Mouse (Mus musculus): ENCODE results near the gene Tmigd3.

The Tmigd3 gene

DNA sequence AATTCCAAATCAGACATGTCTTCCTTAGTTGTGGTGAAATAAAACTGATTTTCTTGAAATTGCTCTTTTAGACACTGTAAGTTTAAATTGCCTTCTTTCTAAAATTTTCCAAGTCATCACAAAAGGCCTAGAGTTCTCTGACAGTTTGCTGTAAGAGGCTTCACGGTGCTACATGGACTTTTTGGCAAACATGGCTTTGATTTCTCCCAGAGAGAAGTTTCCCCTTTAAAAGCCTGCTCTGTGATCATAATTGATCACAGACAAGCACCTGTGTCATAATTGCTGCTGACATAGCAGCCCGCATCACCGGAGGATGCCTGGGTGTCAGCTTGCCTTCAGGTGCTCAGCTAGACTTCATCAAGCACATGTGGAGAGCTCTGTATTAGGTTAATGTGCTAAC is at the start of gene Tmigd3, which contains the start of gene Adora3:
Gene Tmigd3, plus strand, starts transcription at position 346 of the 400 bp plus-strand sequence.
Gene Adora3, plus strand, starts transcription at position 301 of the 400 bp plus-strand sequence.
- no peak for DNase-seq

DNA sequence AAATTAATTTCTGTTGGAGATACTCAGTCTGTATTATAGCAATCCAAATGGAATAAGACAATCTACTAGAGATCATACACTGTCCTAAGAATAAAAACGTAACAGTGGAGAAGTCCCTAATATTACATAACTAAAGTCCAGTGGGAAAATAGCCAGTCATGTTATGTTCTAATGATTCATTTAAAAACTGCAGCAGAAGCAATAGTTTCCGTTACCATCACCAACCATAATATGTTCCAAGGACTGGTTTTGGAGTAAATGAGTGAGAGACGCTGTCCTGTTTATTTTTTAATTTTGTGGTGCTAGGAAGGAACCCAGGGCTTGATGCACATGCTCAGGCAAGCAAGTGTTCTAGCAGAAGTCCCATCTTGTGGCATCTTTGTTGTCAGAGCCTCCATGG is 49.2 kb upstream of the Tmigd3 start:
- DNase-seq: no peak

DNA sequence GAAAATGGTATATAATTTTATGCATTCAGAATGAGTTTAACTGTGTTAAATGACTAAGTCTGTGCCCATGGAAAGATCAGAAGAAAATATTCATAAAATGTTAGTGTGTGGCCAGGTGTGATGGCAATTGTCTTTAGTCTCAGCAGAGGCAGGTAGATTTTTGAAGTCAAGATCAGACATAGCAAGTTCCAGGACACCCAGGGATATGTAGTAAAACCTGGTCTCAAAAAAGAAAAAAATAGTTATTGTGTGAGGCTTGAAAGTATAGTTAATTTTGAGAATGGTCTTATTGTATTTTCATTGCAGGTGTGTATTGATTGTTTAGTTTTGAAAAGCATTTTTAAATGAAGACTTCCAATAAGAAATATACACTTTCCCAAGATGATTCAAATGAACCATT is 47.1 kb upstream of the Tmigd3 start:
- no peak for DNase-seq

DNA sequence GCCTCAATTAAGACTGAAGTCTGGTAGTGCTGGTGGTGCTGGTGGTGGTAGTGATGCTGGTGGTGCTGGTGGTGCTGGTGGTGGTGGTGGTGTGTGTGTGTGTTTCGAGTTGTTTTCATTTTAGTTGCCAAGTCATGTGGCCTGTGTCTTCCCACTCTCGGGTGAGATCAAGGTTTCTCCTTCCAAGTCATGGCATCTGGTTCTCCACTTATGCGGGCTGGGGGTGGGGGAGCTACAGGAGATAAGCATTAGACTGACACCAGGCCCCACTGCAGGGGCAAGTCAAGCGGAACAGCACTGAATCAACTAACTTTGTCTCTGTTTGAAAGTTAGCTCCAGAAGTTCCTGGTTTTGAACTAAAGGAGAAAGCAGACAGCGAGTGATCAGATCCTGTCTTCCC is 46.6 kb upstream of the Tmigd3 start:
- no peak for DNase-seq

DNA sequence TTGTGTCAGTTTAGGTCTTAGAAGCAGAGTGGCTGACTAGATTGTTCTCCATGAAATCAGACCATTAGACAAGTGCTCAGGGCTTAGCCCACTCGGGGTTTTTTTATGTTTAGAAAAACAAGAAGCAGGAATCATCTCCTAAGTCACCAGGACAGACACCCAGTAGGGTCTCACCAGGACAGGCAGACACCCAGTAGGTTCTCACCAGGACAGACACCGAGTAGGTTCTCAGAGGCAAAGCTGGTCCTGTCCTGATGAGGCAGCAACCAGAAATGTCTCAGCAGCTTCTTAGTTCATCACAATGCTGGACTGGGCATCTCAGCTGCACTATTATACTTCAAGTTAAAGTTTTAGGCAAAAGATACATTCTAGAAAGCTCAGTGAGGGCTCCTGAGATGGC is 46.0 kb upstream of the Tmigd3 start:
- no peak for DNase-seq

DNA sequence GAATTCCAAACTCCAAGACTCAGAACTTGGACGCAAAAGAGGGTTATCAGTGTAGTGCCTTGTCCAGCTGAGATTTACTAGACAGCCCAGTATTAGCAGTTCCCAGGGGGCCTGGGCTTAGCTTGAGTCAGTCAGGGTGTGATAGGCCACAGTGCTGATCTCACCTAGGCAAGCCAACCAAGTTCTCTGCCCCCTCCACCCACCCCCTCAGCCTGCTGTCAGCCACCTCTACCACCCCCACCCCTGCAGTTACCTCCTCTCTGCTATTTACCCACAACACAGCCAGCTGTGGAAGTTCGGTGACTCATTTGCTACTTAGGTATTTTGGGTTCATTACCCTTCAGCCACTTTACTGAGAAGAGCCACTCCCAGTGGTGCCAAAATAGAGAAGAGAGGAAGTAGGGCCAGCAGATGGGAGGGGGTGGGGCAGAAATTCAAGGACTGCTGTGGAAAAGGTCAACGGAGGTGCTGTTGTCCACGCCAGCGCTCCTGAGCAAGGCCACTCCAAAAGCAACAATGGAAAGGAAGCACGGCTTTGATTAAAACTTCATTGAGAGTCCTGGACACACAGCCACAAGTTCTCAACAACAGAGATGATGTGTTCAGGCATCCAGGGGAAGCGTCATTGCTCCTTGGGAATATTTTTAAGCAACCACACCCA is 45.1 kb upstream of the Tmigd3 start:
- no peak for DNase-seq

DNA sequence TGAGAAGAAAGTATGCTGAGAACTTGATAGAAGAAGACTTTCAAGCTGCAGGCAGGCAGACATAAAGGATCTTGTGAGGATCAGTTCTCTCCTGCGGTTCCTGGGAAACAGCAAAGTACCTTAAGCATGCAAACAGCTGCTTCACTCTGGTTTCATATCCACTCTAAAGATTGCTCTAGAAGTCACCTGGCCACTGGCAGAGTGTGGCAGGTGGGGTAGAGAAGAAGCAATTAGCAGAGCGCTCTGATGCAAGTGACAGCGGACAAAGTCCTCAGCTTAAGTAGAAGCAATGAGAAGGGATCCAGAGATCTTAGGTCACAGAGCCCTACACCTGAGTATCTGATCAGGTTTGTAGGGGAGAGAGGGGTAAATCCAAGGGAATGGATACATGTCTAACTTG is 39.1 kb upstream of the Tmigd3 start:
- no peak for DNase-seq

DNA sequence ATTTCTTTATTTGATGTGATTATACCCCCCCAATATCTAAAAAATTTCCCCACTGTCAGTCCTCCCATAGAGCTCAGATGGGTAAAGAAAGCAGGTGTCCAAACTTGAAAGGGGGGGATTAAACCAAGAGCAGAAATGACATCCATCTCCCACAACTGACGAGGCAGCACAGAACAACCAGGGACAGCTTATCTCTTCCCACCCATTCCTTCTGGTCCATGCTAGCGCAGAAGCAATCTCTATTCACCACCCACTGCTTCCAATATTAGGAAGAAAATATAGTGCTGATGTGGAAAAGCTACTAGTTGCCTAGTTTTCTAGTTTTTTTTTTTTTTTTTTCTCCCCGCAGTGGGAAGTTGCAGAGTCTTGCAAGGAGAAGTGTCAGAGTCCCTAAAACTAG is 34.8 kb upstream of the Tmigd3 start:
- no peak for DNase-seq

DNA sequence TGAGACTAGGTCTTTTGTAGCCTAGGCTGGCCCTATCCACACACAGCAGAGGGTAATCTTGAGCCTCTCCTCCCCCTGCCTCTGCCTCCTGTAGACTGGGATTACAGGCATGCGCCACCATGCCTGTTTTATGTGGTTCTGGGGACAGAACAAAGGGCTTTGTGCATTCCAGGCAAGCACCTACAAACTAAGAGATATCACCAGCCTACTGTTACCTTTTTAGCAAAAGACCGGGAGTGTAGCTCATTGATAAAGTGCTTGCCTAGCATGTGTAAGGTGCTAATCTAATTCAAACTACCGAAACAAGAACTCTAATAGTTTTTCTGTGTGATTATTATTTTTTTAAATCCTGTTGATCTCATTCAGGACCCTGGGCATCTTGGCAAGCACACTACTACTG is 33.8 kb upstream of the Tmigd3 start:
- DNase-seq: no peak

DNA sequence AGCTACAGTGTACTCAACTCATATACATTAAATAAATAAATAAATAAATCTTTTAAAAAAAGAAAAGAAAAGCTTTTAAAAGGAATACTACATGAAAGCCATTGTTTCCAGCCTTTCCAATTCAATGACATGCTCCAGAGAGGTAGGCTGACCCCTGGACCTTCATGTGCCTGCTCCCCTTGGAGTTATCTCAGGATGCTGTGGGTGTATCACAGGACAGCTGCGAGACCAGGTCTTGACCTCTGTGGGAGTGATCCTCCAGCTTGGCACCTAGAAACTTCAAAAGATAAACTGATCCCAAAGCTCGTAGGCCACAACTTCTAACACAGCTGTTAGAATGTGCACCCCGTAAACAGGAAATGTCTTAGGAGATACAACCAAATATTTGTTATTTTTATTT is 32.0 kb upstream of the Tmigd3 start:
- no peak for DNase-seq

DNA sequence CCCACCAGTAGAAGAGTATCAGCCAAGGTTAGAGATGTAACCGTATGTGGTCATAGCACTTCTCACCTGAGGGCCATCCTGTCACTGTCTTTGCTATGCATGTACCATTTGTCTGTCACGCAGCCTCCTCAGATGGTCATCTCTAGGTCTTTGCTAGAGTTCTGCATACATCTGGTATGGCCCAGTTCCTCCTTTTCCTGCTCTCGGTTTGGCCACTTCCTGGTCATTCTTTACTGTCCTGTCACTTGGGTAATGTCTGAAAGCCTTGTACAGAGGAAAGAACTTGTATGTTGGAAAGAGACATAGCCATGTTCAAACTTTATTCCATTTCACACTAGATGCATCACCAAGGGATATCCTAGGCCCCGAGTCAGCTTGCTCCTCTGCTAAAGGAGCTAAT is 30.9 kb upstream of the Tmigd3 start:
- no peak for DNase-seq

DNA sequence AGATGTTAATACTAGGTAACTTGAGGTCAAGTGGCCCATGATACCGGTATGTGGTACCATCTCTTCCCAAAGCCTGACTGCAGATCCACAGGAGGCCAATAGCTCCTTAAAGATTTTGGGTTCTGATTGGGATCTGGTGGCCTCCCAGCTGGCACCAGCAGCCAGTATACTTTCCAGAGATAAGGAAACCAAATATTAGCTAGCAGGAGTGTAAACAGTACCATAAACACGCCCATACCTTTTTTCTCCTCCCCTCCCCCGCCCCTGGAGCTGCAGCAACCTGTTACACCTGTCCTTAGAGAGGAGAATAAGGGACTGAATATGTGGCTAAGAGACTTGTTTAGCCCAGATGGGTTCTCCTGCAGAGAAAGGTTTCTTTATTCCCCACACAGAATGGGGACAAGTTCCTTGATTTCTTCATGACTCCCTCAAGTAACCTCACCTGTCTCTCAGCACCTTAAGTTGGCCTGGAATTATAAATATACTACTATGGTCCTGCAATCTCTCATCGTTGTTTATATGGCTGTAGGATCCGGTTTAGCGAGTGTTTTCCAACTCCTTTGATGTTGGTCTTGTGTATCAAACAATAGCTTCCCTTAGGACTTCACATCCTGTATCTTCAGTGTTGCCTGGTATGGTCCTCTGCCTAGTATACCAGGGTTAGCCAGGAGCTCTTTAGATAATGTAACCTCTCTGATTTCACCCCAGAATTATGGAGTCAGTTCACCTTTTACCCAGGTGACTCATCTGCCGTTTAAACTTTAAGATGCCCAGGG is 24.2 kb upstream of the Tmigd3 start:
- no peak for DNase-seq

DNA sequence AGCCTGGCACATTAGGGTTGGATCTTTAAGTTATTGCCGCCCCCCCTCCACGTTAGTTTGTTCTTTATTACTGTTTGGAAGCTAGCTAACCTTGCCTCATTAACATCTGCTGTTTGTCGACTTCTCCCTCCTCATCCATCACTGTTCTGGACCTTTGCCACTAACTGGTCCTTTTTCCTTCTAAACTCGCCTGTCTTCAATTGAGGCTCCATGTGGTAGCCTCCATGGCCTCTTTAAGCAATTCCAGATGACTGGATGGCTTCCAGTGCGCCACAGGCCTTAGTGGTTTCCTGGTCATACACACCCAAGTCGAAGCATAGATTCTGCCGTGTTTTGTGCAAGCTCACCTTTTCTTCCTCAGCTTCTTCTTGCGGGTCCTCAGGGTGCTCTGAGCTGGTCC is 16.9 kb upstream of the Tmigd3 start:
- no peak for DNase-seq

DNA sequence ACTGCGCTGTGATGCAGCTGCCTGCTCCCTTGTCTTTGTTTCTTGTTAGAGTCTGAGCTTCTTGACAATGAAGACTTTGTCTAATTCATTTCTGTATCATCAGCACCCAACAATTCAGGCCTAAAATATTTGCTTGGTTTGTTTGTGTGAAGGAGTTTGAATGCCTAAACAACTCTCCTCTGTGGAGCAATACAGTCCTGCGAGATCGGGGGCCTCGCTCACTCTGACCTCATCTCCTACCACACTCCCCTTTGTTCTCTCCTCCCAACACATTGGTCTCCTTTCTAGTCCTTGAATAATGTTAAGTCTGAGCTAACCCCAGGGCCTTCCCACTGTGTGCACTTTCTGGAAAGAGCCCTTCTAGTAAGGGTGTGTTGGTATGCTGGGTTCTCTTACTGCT is 15.9 kb upstream of the Tmigd3 start:
- DNase-seq: no peak

DNA sequence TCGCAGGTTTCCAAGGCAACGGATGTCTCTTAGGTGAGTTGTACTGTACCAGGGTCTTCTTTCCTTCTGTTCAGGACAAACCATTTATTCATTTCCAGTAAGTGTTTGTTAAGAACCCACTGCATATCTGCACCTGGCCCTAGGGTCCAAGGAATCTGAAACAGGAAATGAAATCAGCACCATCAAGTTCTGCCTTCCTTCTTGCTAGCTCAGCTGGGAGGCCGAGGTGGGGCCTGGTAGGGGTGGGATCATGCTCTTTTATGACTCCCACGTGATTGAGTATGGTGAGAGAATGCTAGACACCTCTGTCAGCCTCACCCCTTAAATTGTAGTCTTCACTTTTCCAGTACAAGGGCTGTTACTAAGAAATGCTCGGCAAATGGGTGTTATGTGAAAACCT is 13.2 kb upstream of the Tmigd3 start:
- no peak for DNase-seq

DNA sequence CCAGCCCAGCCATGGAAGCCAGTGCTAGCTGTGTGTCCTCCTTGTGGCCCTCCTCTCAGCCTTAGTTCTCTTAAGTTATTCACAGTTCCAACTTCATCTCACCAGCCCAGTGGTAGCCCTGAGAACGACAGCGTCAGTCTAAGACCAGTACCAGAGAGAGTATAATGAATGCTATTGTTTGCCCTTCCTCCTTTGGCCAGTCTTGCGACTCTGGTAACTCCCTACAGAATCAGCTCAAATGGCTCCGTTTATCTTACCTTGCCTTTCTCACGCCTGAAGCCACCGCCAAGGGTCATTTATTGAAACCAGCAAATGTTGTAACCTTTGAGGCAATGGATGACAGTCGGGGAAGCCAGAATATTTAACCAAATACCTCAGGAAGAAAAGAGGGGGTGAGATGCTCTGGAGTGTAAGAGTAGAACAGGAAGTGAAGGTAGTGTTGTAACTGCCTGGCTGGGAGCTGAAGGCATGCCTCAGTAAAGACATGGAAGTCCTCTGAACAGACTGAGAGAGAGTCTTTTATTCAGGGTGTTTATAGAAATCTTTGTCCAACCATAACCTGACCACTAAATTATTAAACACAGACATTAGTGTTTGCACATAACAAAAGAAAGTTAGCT is 8.8 kb upstream of the Tmigd3 start:
- DNase-seq: no peak

DNA sequence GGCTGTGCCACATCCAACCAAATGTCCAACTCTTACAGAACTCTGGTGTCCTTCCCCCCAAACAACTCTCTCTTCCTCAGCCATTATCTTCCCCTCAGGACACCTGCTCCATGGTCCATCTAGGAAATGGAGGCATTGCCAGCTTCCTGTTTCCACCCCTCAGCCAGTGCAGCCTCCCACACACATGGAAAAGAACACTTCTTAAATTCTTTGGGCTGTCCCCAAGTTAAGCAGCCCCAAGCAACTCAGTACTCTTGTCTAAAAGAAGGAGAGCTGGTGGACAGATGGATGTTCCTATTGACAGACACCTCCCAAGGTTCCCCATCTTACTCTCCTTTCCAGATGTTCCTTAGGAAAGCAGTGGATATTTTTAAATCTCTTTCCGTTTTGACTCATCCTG is 6.6 kb upstream of the Tmigd3 start:
- no peak for DNase-seq

DNA sequence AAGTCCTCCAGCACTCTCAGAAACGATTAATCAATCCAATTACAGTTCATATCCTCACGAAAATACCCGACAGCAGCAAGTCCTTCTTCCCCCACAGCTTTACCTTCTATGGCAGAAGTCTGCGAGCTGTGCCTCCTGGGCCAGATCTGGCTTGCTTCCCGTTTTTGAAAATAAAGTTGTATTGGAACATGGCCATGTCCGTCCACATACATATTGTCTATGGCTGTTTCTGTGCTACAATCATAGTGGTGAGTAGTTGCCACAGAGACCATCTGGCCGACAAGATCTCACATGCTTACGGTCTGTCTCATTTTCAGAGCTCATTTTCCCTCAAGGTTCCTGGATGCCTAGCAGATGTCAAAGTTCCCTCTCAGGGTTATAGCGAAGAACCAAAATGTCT is 5.6 kb upstream of the Tmigd3 start:
- DNase-seq: peak; percentile 31 to 32

DNA sequence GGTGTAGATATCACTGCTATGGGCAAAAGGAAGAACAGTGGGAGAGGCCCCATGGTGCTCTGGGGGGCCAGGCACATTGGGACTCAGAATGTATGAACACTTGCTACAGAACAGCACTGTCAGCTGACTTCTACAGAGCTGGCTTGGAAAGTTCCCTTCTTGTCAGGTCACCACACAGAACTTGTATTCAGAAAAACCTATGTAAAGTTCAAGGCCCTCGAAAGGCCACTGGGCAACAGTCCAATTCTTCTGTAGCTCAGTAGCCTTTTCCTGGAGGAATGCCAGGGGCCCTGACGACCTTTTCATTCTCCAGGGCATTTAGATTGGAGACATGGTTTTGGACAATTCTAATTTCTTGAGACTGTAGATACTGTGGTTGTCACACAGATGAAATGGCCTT is 2.6 kb upstream of the Tmigd3 start:
- DNase-seq: peak in 1 of 2 experiments; percentile 10

DNA sequence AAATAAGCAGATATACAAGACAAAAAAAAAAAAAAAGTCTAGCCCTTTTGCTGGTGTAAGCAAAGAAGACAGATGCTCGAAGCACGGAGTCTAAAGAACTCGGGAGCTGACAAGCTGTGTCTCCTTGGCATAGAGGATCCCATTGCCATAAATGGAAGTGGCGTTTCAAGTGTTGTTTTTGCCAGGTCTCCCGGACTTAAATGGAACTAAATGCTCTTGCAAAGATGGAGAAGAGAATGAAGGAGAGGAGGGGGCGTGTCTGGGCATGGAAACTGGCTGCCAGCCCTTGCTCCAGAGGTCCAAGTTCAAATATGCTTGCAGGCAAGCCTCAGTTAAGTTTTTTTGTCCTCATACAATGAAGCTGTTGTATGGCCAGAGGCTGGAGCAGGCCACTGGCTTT is 1.3 kb downstream of the Tmigd3 start:
- no peak for DNase-seq

DNA sequence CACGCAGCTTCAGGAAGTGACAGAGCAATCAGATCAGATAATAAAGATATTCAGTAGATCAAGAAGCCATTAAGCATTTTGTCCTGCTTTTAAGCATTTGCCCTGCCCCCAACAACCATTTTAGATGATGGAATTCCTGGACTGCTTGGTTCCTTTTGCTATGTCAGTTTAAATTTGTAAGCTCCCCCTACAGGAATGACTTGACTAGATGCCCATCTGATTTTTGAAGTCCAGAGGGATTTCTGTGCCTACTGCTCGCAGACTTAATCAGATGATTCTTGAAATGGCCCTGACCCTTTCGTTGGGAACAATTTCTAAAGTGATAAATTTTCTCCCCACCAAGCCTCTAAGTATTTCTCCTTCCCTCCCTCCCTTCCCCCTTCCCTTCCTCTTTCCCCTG is 1.9 kb downstream of the Tmigd3 start:
- no peak for DNase-seq

DNA sequence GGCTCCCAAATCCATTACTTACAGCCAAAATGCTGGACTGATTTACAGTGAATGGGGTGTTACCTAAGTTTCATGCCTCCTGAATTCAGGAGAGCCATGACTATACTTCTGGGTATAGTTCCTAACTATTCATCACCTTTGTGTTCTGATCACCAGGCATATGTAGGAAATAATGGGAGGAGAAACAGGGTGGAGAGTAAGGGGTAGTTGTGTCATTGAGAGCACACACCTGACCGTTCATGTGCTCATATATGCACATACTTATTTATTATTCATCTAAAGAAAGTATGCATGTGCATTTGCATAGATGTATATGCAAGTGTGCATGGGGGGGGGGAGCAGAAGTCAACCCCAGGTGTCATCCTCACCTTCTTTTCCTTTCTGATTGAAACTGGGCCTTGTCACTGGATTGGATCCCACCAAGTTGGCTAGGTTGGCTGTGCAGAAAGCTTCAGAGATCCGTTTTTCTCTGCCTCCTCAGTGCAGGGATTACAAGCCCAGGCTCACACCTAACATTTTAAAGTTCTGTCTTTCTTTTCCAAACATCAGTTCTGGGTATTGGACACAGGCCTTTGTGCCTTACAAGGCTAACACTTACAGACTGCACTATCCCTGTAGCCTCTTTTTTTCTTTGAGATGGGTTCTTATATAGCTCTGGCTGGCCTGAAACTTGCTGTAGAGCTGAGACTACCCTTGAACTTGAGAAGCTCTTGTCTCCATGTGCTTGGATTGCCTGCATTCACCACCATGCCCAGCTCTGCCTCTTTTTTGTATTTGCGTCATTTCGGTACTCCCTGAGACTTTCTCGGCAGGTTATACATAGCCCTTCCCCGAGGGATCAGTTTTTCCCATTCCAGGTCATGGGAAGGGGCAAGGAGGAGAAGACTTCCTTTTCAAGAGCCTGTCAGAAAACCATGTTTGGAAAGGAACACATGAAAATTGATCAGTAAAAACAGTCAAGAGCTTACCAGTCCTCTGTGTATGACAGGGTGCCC is 3.0 kb downstream of the Tmigd3 start:
- no peak for DNase-seq

DNA sequence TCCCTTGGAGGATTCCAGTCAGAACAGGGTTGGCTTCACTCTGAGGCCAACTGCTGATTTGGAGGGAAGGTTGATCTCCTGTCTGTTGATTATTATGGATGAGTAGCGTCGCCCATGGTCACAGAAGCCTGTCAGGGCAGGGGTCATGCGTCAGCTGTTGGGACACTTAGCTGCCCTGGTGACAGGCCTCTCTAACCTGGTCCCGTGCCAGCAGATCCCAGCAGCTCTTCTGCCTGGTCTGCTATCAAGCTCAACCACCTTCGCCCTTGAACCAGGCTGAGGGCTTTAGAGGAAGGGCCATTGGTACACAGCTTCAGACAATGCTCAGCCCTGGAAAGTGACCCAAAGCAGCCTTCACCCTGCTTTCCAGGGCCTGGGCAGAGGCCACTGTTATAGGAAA is 5.3 kb downstream of the Tmigd3 start:
- peak; percentile 43 to 59 for DNase-seq
